Mouse (Mus musculus) kidney, adult 18-20 months (tissue): ENCODE results near the gene Gm12830.

Experiments used
- DNase-seq: peaks from one replicate; pipeline ENCODE4 v3.0.0; 2021

The Gm12830 gene

GRCm38 (mm10) chr4:114821567-114822192 is at the start of gene Gm12830:
Gene Gm12830, plus strand, starts transcription at chr4:114821722.
- peak; percentile 46 for DNase-seq

GRCm38 (mm10) chr4:114773316-114773715 is 48.2 kb upstream of the Gm12830 start:
- no peak for DNase-seq

GRCm38 (mm10) chr4:114777625-114778202 is 43.8 kb upstream of the Gm12830 start:
- DNase-seq = no peak

- no peak for DNase-seq
These were observed 42.6 kb upstream of the Gm12830 start for GRCm38 (mm10) chr4:114778716-114779474.

GRCm38 (mm10) chr4:114779475-114779757 is 42.1 kb upstream of the Gm12830 start:
- DNase-seq = no peak

GRCm38 (mm10) chr4:114779758-114780546 is 41.6 kb upstream of the Gm12830 start:
- peak; percentile 10 for DNase-seq

- no peak for DNase-seq
These were observed 38.7 kb upstream of the Gm12830 start for GRCm38 (mm10) chr4:114782851-114783250.

- no peak for DNase-seq
These were observed 36.8 kb upstream of the Gm12830 start for GRCm38 (mm10) chr4:114784735-114785134.

GRCm38 (mm10) chr4:114788856-114789255 is 32.7 kb upstream of the Gm12830 start:
- DNase-seq = no peak

GRCm38 (mm10) chr4:114791650-114792049 is 29.9 kb upstream of the Gm12830 start:
- no peak for DNase-seq

- no peak for DNase-seq
These were observed 27.7 kb upstream of the Gm12830 start for GRCm38 (mm10) chr4:114793836-114794235.

GRCm38 (mm10) chr4:114797254-114797914 is 24.1 kb upstream of the Gm12830 start:
- DNase-seq = no peak

- DNase-seq = no peak
These were observed 23.4 kb upstream of the Gm12830 start for GRCm38 (mm10) chr4:114798041-114798624.

- DNase-seq = no peak
These were observed 17.4 kb upstream of the Gm12830 start for GRCm38 (mm10) chr4:114804096-114804495.

GRCm38 (mm10) chr4:114818963-114819702 is 2.4 kb upstream of the Gm12830 start:
- peak; percentile 12 for DNase-seq

GRCm38 (mm10) chr4:114834770-114835581 is 13.5 kb downstream of the Gm12830 start:
- DNase-seq = no peak

GRCm38 (mm10) chr4:114841336-114841920 is 19.9 kb downstream of the Gm12830 start:
- DNase-seq = no peak

GRCm38 (mm10) chr4:114842376-114842960 is 20.9 kb downstream of the Gm12830 start:
- DNase-seq = no peak

- peak; percentile 19 for DNase-seq
These were observed 21.7 kb downstream of the Gm12830 start for GRCm38 (mm10) chr4:114843097-114843721.

GRCm38 (mm10) chr4:114844600-114844999 is 23.1 kb downstream of the Gm12830 start:
- DNase-seq = no peak
